Mouse (Mus musculus): ENCODE measurements around the gene Ttc25. TPM values are rescaled to one million over a fixed set of nuclear protein-coding genes. Genes with fewer than 3 reads are reported as not detected.

The Ttc25 gene
- polyA plus RNA-seq, 1 experiment from 2014 or later: 6.0 TPM

- Histone ChIP-seq H3K36me3 (no peaks in the 10 kb centered on the region), H3K9ac (no peak overlapping the region), H3K4me3 (replicated peaks) (no peak overlapping the region), H3K4me1 (0 out of 2 replicates have a peak, but pooled peaks cover 4% of the 10 kb centered on the region), H3K27ac (replicated peaks) (no peak overlapping the region), H3K9me3 (replicated peaks) (no peaks in the 10 kb centered on the region), H3K4me2 (replicated peaks) (no peak overlapping the region), H3K27me3 (no peaks in the 10 kb centered on the region)
- WGBS: 80% methylated on average over 4 of the region's 4 CpGs
- ATAC-seq (ENCODE audit: insufficient number of reproducible peaks, low FRiP score, low TSS enrichment, low read depth): no peak
These were observed 7.4 kb downstream of the Ttc25 start for GRCm38 (mm10) chr11:100552842-100553241.

DNA sequence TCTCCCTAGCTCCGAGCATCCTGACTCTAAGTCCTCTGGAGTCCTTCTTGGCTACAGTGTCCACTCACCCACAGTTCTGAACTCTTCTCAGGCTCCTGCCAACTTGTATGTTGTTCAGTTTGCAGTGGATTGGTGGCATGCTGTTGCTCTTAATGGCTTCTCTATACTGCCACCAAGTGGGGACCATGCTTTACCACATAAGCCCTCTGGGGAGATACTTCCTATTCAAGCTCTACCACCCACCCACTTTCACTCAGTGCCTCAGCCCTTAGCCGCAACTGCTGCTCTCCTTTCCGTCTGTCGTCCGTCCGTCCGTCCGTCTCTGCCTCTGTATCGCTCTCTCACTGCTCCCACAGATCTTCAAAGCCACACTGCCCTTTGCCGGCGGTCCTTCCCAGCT lies 10.2 kb downstream of the Ttc25 start:
- Histone ChIP-seq H3K4me2 (replicated peaks) (peak overlapping the region; percentile 31; the same call in 1 of the 2 replicates), H3K4me1 (0 out of 2 replicates have a peak, but pooled peaks cover 4% of the 10 kb centered on the region), H3K27me3 (no peaks in the 10 kb centered on the region), H3K27ac (replicated peaks) (no peak overlapping the region), H3K9ac (no peak overlapping the region), H3K36me3 (no peaks in the 10 kb centered on the region), H3K9me3 (replicated peaks) (no peaks in the 10 kb centered on the region), H3K4me3 (replicated peaks) (no peak overlapping the region; the same call in 1 of the 2 replicates)
- no peak for ATAC-seq (ENCODE audit: insufficient number of reproducible peaks, low FRiP score, low TSS enrichment, low read depth)
- WGBS: 19% methylated on average over 11 of the region's 11 CpGs

DNA sequence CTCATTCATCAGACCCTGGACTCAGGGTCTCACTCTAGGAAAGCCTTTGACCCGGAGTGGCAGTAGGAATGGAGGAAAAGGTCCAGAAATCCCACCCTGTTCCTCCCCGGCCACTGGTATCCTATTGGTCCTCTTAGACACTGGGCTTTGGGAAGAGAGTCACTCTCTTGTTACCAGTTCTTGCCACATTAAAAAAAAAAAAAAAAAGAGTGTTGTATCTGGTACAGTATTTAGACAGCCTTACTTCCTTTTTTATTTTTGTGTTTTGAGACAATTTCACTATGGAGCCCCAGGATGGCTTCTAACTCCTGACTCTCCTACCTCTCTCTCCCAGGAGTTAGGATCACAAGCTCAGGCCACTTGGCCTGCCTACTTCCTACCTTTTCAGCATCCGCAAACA lies 12.2 kb downstream of the Ttc25 start:
- no peaks in the 10 kb centered on the region for H3K27me3 ChIP-seq
- no peak overlapping the region for H3K4me2 ChIP-seq (replicated peaks)
- H3K9ac ChIP-seq: no peak overlapping the region
- H3K27ac ChIP-seq (replicated peaks): no peak overlapping the region
- H3K36me3 ChIP-seq: no peaks in the 10 kb centered on the region
- 80% methylated on average over 3 of the region's 3 CpGs for WGBS
- H3K9me3 ChIP-seq (replicated peaks): no peaks in the 10 kb centered on the region
- H3K4me1 ChIP-seq: 0 out of 2 replicates have a peak, but pooled peaks cover 4% of the 10 kb centered on the region
- no peak for ATAC-seq (ENCODE audit: insufficient number of reproducible peaks, low FRiP score, low TSS enrichment, low read depth)
- no peak overlapping the region for H3K4me3 ChIP-seq (replicated peaks)

- 36% methylated on average over 7 of the region's 7 CpGs for WGBS
- H3K4me3 ChIP-seq (replicated peaks): no peak overlapping the region
- H3K9ac ChIP-seq: no peak overlapping the region
- 0 out of 2 replicates have a peak, but pooled peaks cover 4% of the 10 kb centered on the region for H3K4me1 ChIP-seq
- H3K4me2 ChIP-seq (replicated peaks): no peak overlapping the region
- no peak for ATAC-seq (ENCODE audit: insufficient number of reproducible peaks, low FRiP score, low TSS enrichment, low read depth)
- H3K36me3 ChIP-seq: no peaks in the 10 kb centered on the region
- no peak overlapping the region for H3K27ac ChIP-seq (replicated peaks)
- H3K9me3 ChIP-seq (replicated peaks): no peaks in the 10 kb centered on the region
- no peaks in the 10 kb centered on the region for H3K27me3 ChIP-seq
These were observed 14.1 kb downstream of the Ttc25 start for GRCm38 (mm10) chr11:100559476-100559875.

DNA sequence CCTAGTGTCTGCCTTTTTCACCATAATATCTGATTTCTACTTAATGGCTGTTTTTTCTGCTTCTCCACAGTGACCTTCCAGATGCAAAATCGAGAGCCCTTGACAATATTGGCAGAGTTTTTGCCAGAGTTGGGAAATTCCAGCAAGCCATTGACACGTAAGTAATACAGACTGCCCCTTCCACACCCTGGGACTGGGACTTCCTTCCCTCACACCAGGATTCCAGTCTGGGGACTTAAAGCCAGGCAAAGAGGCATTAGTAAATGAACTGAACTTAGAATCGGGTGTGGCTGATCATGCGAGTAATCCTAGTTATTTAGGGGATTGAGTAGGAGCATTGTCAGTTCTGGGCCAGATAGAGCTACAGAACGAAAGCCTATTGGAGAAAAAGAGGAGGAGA lies 16.3 kb downstream of the Ttc25 start:
- ATAC-seq (ENCODE audit: insufficient number of reproducible peaks, low FRiP score, low TSS enrichment, low read depth): no peak
- H3K4me3 ChIP-seq (replicated peaks): no peak overlapping the region
- whole genome bisulfite sequencing: 50% methylated on average over 5 of the region's 5 CpGs

DNA sequence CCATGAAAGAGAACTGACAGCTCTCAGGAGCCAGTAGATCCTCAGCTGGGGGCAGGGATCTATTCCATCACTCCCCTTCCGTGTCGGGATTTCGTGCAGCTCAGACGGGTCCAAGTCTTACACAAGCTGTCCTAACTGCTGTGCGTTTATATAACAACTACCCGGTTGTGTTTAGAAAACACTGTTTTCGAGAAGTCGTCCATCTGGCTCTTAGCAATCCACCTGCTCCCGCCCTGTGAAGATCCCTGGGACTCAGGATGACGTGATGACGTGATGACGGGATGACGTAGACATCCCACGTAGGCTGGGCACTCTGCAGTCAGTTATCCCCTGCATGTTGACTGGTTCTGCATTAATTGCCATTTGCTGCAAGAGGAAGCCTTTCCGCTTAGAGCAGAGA lies 18.9 kb downstream of the Ttc25 start:
- Histone ChIP-seq H3K9me3 (replicated peaks) (no peaks in the 10 kb centered on the region), H3K4me2 (replicated peaks) (no peak overlapping the region), H3K4me1 (no peaks in the 10 kb centered on the region), H3K4me3 (replicated peaks) (no peak overlapping the region), H3K27me3 (no peaks in the 10 kb centered on the region), H3K27ac (replicated peaks) (no peak overlapping the region), H3K36me3 (no peaks in the 10 kb centered on the region), H3K9ac (no peak overlapping the region)
- ATAC-seq (ENCODE audit: insufficient number of reproducible peaks, low FRiP score, low TSS enrichment, low read depth): no peak
- WGBS: 71% methylated on average over 15 of the region's 15 CpGs

More for the DNA sequence above, 16.3 kb downstream of the Ttc25 start:
- Histone ChIP-seq H3K4me2 (replicated peaks) (no peak overlapping the region), H3K4me1 (no peaks in the 10 kb centered on the region), H3K9ac (no peak overlapping the region), H3K27ac (replicated peaks) (no peak overlapping the region), H3K9me3 (replicated peaks) (no peaks in the 10 kb centered on the region), H3K27me3 (no peaks in the 10 kb centered on the region), H3K36me3 (no peaks in the 10 kb centered on the region)

- H3K9me3 ChIP-seq (replicated peaks): no peaks in the 10 kb centered on the region
- ATAC-seq (ENCODE audit: insufficient number of reproducible peaks, low FRiP score, low TSS enrichment, low read depth): no peak
- no peaks in the 10 kb centered on the region for H3K4me1 ChIP-seq
- no peaks in the 10 kb centered on the region for H3K36me3 ChIP-seq
- H3K4me3 ChIP-seq (replicated peaks): no peak overlapping the region
- H3K9ac ChIP-seq: no peak overlapping the region
- WGBS: 91% methylated on average over 6 of the region's 6 CpGs
- no peaks in the 10 kb centered on the region for H3K27me3 ChIP-seq
- H3K4me2 ChIP-seq (replicated peaks): no peak overlapping the region
- H3K27ac ChIP-seq (replicated peaks): no peak overlapping the region
These were observed 19.3 kb downstream of the Ttc25 start for GRCm38 (mm10) chr11:100564703-100565102.

GRCm38 (mm10) chr11:100567229-100567628 lies 21.8 kb downstream of the Ttc25 start:
- no peak overlapping the region for H3K27ac ChIP-seq (replicated peaks)
- no peak for ATAC-seq (ENCODE audit: insufficient number of reproducible peaks, low FRiP score, low TSS enrichment, low read depth)
- 69% methylated on average over 5 of the region's 5 CpGs for WGBS
- peaks cover 12% of the 10 kb centered on the region for H3K27me3 ChIP-seq
- H3K9me3 ChIP-seq (replicated peaks): no peaks in the 10 kb centered on the region
- no peak overlapping the region for H3K4me2 ChIP-seq (replicated peaks)
- peaks cover 9% of the 10 kb centered on the region for H3K4me1 ChIP-seq
- no peak overlapping the region for H3K9ac ChIP-seq
- H3K36me3 ChIP-seq: no peaks in the 10 kb centered on the region
- H3K4me3 ChIP-seq (replicated peaks): no peak overlapping the region

GRCm38 (mm10) chr11:100567815-100568245 lies 22.4 kb downstream of the Ttc25 start:
- H3K27ac ChIP-seq (replicated peaks): no peak overlapping the region
- H3K4me2 ChIP-seq (replicated peaks): no peak overlapping the region
- H3K4me3 ChIP-seq (replicated peaks): no peak overlapping the region
- peaks cover 9% of the 10 kb centered on the region for H3K4me1 ChIP-seq
- WGBS: 48% methylated on average over 9 of the region's 9 CpGs
- H3K36me3 ChIP-seq: no peaks in the 10 kb centered on the region
- H3K9me3 ChIP-seq (replicated peaks): no peaks in the 10 kb centered on the region
- ATAC-seq (ENCODE audit: insufficient number of reproducible peaks, low FRiP score, low TSS enrichment, low read depth): no peak
- no peak overlapping the region for H3K9ac ChIP-seq
- H3K27me3 ChIP-seq: peaks cover 12% of the 10 kb centered on the region

GRCm38 (mm10) chr11:100568692-100569091 lies 23.3 kb downstream of the Ttc25 start:
- Histone ChIP-seq H3K4me3 (replicated peaks) (no peak overlapping the region), H3K4me1 (peaks cover 9% of the 10 kb centered on the region), H3K27me3 (peaks cover 12% of the 10 kb centered on the region), H3K4me2 (replicated peaks) (no peak overlapping the region), H3K36me3 (no peaks in the 10 kb centered on the region), H3K9me3 (replicated peaks) (no peaks in the 10 kb centered on the region), H3K27ac (replicated peaks) (no peak overlapping the region), H3K9ac (no peak overlapping the region)
- WGBS: 74% methylated on average over 8 of the region's 8 CpGs
- ATAC-seq (ENCODE audit: insufficient number of reproducible peaks, low FRiP score, low TSS enrichment, low read depth): no peak

DNA sequence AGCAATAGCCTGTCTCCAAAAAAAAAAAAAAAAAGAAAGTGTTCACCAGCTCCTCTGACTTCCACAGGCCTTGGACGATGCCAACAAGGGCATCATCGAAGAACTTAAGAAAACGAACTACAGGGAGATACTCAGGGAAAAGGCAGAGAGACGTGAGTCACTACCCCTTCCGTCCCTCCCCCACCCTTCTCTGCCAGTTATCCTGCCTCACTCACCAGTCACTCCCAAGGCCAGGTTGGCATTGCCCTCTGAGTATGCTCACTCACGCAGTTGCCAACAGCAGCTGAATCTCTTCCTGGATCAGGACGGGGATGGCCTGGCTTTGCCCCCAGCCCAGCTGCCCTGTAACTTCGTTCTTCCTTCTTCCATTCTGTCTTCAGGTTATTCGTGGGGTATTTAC lies 24.4 kb downstream of the Ttc25 start:
- no peak for ATAC-seq (ENCODE audit: insufficient number of reproducible peaks, low FRiP score, low TSS enrichment, low read depth)
- H3K27me3 ChIP-seq: peaks cover 12% of the 10 kb centered on the region

DNA sequence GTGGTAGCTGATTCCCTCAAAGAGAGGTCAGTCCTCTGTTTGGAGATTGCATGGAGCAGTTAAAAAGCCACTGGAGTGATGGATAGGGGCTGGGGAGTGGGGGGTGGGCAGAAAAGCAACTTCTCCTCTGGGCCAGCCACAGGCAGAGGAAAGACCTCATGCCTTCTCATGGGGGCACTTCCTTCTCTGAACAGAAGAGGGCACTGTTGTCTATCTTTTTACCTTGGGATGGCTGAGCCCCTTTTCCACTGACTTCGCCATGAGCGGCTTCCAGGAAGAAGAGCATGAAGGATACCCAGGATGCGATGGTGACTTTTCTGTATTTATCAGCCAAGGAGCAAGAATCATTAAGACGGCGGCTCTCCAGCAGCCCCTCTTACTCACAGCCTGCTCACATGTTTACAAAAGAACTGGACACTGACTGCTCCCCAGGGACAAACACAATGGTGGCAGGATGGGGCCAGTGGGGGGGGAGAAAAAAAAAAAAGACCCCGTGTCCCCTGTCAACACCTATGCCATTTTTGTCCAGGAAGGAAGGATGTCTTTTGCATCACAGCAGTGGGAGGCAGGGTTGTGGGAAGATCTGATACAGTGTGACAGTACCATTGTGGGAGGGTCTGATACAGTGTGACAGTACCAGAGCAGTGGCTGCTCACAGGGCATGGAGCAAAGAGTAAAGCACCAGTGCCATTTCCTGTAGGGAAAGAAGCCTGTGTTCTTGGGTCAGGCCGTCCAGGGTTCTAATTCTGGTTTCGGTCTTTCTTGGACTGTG lies 25.2 kb downstream of the Ttc25 start:
- Histone ChIP-seq H3K27ac (replicated peaks) (no peak overlapping the region), H3K4me1 (peaks cover 20% of the 10 kb centered on the region), H3K4me2 (replicated peaks) (peak overlapping the region; percentile 43), H3K36me3 (no peaks in the 10 kb centered on the region), H3K9ac (no peak overlapping the region), H3K9me3 (replicated peaks) (no peaks in the 10 kb centered on the region), H3K4me3 (replicated peaks) (peak overlapping the region; percentile 17), H3K27me3 (peaks cover 12% of the 10 kb centered on the region)
- 12% methylated on average over 8 of the region's 8 CpGs for WGBS
- ATAC-seq (ENCODE audit: insufficient number of reproducible peaks, low FRiP score, low TSS enrichment, low read depth): no peak

More for the DNA sequence above, 24.4 kb downstream of the Ttc25 start:
- Histone ChIP-seq H3K4me1 (peaks cover 14% of the 10 kb centered on the region), H3K4me3 (replicated peaks) (no peak overlapping the region), H3K36me3 (no peaks in the 10 kb centered on the region), H3K27ac (replicated peaks) (no peak overlapping the region), H3K9ac (no peak overlapping the region), H3K4me2 (replicated peaks) (no peak overlapping the region), H3K9me3 (replicated peaks) (no peaks in the 10 kb centered on the region)
- WGBS: 62% methylated on average over 9 of the region's 9 CpGs
